Mouse (Mus musculus): ENCODE data around the gene Rpusd2. TPM values are rescaled to one million over a fixed set of nuclear protein-coding genes. Genes with fewer than 3 reads are reported as not detected.
A peak's percentile ranks its signal among the peaks of the same experiment; 100 is the strongest.

Gene Rpusd2
- polyA plus RNA-seq, 1 experiment from 2014 or later, result 4.9 TPM

DNA sequence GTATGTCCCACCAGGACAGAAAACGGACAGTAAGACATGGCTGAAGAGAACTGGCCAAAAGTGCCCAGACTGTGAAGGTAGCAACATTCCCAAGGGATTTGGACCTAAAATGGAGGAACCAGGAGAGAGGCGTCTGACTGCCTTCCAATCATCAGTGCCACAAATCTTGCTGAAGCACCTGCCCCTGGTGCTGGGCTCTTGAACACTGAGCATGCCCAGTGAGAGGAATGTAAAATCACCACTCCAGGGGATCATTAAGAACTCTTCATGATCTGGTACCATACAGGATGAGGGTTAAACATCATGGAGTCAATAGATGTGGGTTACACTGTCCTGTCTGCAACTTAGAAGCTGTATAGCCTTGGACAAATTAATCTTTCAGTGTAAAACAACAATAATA is 10.6 kb downstream of the Rpusd2 start:
- no peak overlapping the region for H3K4me3 ChIP-seq (replicated peaks)
- no peaks in the 10 kb centered on the region for H3K36me3 ChIP-seq
- H3K9me3 ChIP-seq, result no peaks in the 10 kb centered on the region
- H3K4me1 ChIP-seq (replicated peaks), result no peaks in the 10 kb centered on the region
- H3K27ac ChIP-seq, result no peak overlapping the region
- WGBS, result 75% methylated on average over 2 of the region's 2 CpGs
- H3K27me3 ChIP-seq (replicated peaks), result no peaks in the 10 kb centered on the region
- H3K9ac ChIP-seq, result no peak overlapping the region
- no peak overlapping the region for H3K4me2 ChIP-seq (replicated peaks)
- no peak for ATAC-seq

DNA sequence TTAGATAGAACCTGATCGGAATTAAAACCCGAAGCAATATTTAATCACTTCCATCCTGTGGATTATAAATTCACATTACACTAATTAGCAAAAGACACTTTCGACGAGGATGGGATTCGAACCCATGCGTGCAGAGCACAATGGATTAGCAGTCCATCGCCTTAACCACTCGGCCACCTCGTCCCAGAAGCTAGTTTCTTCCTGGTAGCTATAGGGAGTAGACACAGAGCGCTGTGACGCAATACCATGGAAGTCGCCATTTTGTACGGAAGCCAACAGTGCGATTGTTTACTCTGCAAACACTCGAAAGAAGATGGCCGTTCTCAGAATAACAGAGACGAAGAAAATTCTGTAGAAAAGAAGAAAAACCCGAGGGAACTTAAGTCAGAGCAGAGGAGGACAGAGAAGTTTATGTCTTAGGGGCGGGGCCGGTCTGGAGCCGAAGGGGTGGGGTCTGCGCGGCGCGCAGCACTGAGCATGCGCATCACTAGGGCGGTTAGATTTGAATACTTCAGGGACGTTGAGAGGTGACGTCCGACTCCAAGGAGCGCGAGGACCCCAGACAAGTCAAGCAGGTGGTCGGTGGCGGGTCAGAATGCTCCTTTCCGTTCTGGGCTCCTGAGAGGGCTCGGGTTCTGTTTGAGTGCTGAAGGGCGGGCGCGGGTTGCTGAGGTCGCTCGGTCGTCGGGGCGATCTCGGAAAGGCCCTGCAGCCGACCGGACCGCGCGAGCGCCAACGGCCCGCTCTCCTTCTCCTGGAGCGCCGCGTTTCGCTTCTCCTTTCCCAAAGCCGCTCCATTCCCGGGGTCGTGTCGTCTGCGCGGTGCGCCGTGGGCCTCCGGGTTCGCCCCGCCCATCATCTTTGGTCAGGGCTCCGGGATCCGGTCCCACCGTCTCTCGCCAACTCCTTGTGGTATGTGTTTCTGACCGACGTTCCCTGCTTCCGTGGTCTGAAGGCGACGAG is 12.3 kb downstream of the Rpusd2 start, which contains the start of gene Knl1:
TSS of gene Knl1 (plus strand) at position 471 of the 963 bp plus-strand sequence.
- Histone ChIP-seq H3K4me1 (replicated peaks) (no peaks in the 10 kb centered on the region), H3K4me3 (replicated peaks) (peak within 1 kb of the TSS; percentile 63), H3K4me2 (replicated peaks) (peak within 1 kb of the TSS; percentile 64), H3K27ac (peak within 1 kb of the TSS; percentile 69), H3K9ac (peak within 1 kb of the TSS; percentile 53), H3K36me3 (no peaks in the 10 kb centered on the region), H3K9me3 (no peaks in the 10 kb centered on the region), H3K27me3 (replicated peaks) (no peaks in the 10 kb centered on the region)
- under 1% methylated on average over 77 of the region's 77 CpGs for WGBS
- ATAC-seq, result peak; percentile 98

DNA sequence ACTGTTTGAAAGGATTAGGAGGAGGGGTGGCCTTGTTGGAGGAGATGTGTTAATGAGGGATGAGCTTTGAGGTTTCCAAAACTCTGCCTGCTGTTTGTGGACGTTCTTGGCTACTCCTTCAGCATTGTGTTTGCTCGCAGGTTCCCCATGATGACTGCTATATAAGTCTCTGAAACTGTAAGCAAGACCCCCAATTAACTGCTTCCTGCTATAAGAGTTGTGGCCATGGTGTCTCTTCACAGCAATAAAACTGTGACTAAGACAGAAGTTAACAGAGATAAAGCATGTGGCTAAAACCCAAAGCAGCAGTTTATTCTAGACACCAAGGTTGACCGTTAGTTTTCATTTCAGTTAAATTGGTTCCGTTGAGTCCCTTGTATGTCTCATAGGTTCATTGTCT is 13.3 kb downstream of the Rpusd2 start:
- Histone ChIP-seq H3K4me2 (replicated peaks) (peak overlapping the region; percentile 64), H3K27ac (no peak overlapping the region), H3K4me1 (replicated peaks) (no peaks in the 10 kb centered on the region), H3K4me3 (replicated peaks) (peak overlapping the region; percentile 63), H3K27me3 (replicated peaks) (no peaks in the 10 kb centered on the region), H3K9me3 (no peaks in the 10 kb centered on the region), H3K9ac (peak overlapping the region; percentile 53), H3K36me3 (0 out of 2 replicates have a peak, but pooled peaks cover 2% of the 10 kb centered on the region)
- ATAC-seq, result no peak
- 18% methylated on average over 4 of the region's 4 CpGs for WGBS

GRCm38 (mm10) chr2:119050132-119050650 is 15.6 kb downstream of the Rpusd2 start:
- no peak for ATAC-seq

DNA sequence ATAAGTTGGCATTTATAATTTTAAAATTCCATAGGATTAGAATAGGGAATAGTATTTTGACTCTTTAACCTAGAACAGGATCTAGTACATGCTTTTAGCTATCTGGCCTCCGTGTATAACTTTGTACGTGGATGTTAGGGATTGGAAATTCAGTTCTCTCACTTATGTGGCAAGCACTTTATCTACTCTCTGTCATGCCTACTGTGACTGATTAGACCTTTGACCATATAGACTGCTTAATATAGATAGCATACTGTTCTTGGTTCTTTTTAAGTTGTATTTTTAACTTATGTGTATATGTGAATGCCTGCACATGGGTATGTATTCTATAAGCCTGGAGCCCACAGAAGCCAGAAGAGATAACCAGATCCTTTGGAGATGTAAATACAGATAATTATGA is 25.5 kb downstream of the Rpusd2 start:
- Histone ChIP-seq H3K4me1 (replicated peaks) (no peaks in the 10 kb centered on the region), H3K27me3 (replicated peaks) (no peaks in the 10 kb centered on the region), H3K27ac (no peak overlapping the region), H3K9me3 (no peaks in the 10 kb centered on the region), H3K36me3 (peaks cover 3% of the 10 kb centered on the region; the same call in 1 of the 2 replicates), H3K4me2 (replicated peaks) (no peak overlapping the region), H3K4me3 (replicated peaks) (no peak overlapping the region), H3K9ac (no peak overlapping the region)
- no peak for ATAC-seq
- WGBS, result 92% methylated on average over 2 of the region's 2 CpGs

More at GRCm38 (mm10) chr2:119050132-119050650, 15.6 kb downstream of the Rpusd2 start:
- WGBS, result 86% methylated on average over 4 of the region's 4 CpGs
- H3K9me3 ChIP-seq, result no peaks in the 10 kb centered on the region
- H3K9ac ChIP-seq, result no peak overlapping the region
- 0 out of 2 replicates have a peak, but pooled peaks cover 2% of the 10 kb centered on the region for H3K36me3 ChIP-seq
- H3K4me2 ChIP-seq (replicated peaks), result no peak overlapping the region
- no peaks in the 10 kb centered on the region for H3K4me1 ChIP-seq (replicated peaks)
- H3K27me3 ChIP-seq (replicated peaks), result no peaks in the 10 kb centered on the region
- H3K27ac ChIP-seq, result no peak overlapping the region
- no peak overlapping the region for H3K4me3 ChIP-seq (replicated peaks)

GRCm38 (mm10) chr2:119072397-119072796 is 37.8 kb downstream of the Rpusd2 start:
- 94% methylated on average over 4 of the region's 4 CpGs for WGBS
- Histone ChIP-seq H3K27me3 (replicated peaks) (no peaks in the 10 kb centered on the region), H3K36me3 (0 out of 2 replicates have a peak, but pooled peaks cover 5% of the 10 kb centered on the region), H3K4me3 (replicated peaks) (no peak overlapping the region), H3K9me3 (no peaks in the 10 kb centered on the region), H3K27ac (no peak overlapping the region), H3K4me1 (replicated peaks) (no peaks in the 10 kb centered on the region), H3K9ac (no peak overlapping the region), H3K4me2 (replicated peaks) (no peak overlapping the region)
- ATAC-seq, result no peak

DNA sequence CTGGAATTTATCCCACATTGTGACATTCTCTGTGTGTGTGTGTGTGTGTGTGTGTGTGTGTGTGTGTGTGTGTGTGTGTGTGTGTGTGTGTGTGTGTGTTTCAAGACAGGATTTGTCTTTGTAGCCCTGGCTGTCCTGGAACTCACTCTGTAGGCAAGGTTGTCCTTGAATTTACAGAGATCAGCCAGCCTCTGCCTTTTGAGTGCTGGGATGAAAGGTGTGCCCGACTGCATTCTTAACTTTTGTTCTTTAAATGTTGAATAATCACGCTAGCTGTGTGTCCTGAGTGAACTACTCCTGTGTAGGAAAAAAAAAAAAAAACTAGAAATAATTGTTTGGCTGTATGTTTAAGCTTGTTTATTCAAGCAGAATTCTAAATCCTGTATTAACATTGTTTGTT is 51.6 kb downstream of the Rpusd2 start:
- Histone ChIP-seq H3K27me3 (replicated peaks) (no peaks in the 10 kb centered on the region), H3K4me2 (replicated peaks) (no peak overlapping the region), H3K9ac (no peak overlapping the region), H3K4me1 (replicated peaks) (no peaks in the 10 kb centered on the region), H3K4me3 (replicated peaks) (no peak overlapping the region), H3K36me3 (peaks cover 8% of the 10 kb centered on the region; the same call in 1 of the 2 replicates), H3K9me3 (no peaks in the 10 kb centered on the region), H3K27ac (no peak overlapping the region)
- 90% methylated on average over 2 of the region's 2 CpGs for WGBS
- no peak for ATAC-seq

Other genes with a start within 250 kb of the Rpusd2 start
- 89.5 and 98.5 TPM in 2 replicates for gene Knstrn, start 220.8 kb upstream of the Rpusd2 start, polyA plus RNA-seq (2015; fragmentation: Nextera tagmentation; extraction: Ambion mirVana)
- 43.7 and 46.2 TPM in 2 replicates for gene Ivd, start 172.8 kb upstream of the Rpusd2 start, polyA plus RNA-seq (2015; fragmentation: Nextera tagmentation; extraction: Ambion mirVana)
- gene Bahd1, start 134.4 kb upstream of the Rpusd2 start, polyA plus RNA-seq (2015; fragmentation: Nextera tagmentation; extraction: Ambion mirVana), result 5.1 and 5.4 TPM in 2 replicates
- gene Chst14, start 108.3 kb upstream of the Rpusd2 start, polyA plus RNA-seq (2015; fragmentation: Nextera tagmentation; extraction: Ambion mirVana), result 21.0 and 21.3 TPM in 2 replicates
- gene Ccdc32, start 5.4 kb upstream of the Rpusd2 start, polyA plus RNA-seq (2015; fragmentation: Nextera tagmentation; extraction: Ambion mirVana), result 30.4 and 30.6 TPM in 2 replicates
- 41.9 and 53.7 TPM in 2 replicates for gene Knl1, start 12.3 kb downstream of the Rpusd2 start, polyA plus RNA-seq (2015; fragmentation: Nextera tagmentation; extraction: Ambion mirVana)
- 41.1 and 43.2 TPM in 2 replicates for gene Rad51, start 78.0 kb downstream of the Rpusd2 start, polyA plus RNA-seq (2015; fragmentation: Nextera tagmentation; extraction: Ambion mirVana)
- 48.5 and 49.5 TPM in 2 replicates for gene Rmdn3, start 122.2 kb downstream of the Rpusd2 start, polyA plus RNA-seq (2015; fragmentation: Nextera tagmentation; extraction: Ambion mirVana)
- gene Gchfr, start 133.0 kb downstream of the Rpusd2 start, polyA plus RNA-seq (2015; fragmentation: Nextera tagmentation; extraction: Ambion mirVana), result 21.1 and 27.3 TPM in 2 replicates
- 0.30 and 0.38 TPM in 2 replicates for gene Gm14137, start 139.7 kb downstream of the Rpusd2 start, polyA plus RNA-seq (2015; fragmentation: Nextera tagmentation; extraction: Ambion mirVana)
- 59.3 and 64.9 TPM in 2 replicates for gene Zfyve19, start 173.8 kb downstream of the Rpusd2 start, polyA plus RNA-seq (2015; fragmentation: Nextera tagmentation; extraction: Ambion mirVana)
- 15.9 and 18.5 TPM in 2 replicates for gene Dnajc17, start 174.0 kb downstream of the Rpusd2 start, polyA plus RNA-seq (2015; fragmentation: Nextera tagmentation; extraction: Ambion mirVana)
- gene Ppp1r14d, start 195.1 kb downstream of the Rpusd2 start, polyA plus RNA-seq (2015; fragmentation: Nextera tagmentation; extraction: Ambion mirVana), result 15.2 and 18.1 TPM in 2 replicates
- 96.1 and 108 TPM in 2 replicates for gene Spint1, start 202.6 kb downstream of the Rpusd2 start, polyA plus RNA-seq (2015; fragmentation: Nextera tagmentation; extraction: Ambion mirVana)
- 5.2 and 7.1 TPM in 2 replicates for gene Rhov, start 236.5 kb downstream of the Rpusd2 start, polyA plus RNA-seq (2015; fragmentation: Nextera tagmentation; extraction: Ambion mirVana)

Measured in intestine, embryonic 15.5 days (tissue).